Mouse (Mus musculus): ENCODE results near the gene Rreb1.

Rreb1 gene

DNA sequence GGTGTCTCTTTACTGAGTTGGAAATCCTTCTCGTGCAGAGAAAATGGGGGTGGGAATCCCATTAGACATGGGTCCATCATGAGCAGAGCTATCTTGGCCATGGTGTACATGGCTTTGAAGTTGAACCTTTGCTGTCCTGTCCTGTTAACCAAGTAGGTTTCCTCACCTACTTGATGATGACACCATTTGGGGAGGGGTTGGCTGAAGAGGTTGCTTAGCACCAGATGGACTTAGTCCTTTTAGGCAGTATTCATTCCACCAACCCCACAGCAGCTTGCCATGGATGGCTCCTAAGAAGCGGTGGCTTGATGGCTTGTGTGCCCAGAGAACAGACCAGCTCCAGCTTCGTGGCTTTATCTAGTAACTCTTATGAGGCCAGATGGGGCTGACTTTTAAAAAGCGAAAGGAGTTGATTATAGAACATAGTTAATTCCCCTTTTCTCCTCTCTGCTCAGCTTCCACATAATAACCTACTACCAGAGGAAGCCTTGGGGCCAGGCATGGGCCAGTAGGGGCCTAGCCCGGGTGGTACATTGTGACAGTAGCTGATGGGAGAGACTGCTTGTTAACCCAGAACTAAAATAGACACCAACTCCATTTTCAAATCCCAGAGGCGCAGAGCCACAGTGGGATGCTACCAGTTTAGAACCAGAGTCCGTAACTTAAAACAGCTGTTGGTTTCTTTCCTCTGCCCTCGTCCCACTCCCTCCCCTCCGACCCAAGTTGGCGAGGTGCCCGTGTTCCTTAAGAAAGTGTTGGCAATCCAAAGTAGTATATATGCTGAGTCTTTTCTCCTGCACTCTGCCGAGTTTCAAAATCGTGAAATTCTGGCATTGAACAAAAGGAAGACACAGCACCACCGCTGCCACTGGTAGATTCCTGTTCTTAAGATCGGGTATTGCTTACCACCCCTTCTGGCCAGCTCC is 140.4 kb downstream of the Rreb1 start:
- no peak for DNase-seq (ENCODE audit: low read depth)

DNA sequence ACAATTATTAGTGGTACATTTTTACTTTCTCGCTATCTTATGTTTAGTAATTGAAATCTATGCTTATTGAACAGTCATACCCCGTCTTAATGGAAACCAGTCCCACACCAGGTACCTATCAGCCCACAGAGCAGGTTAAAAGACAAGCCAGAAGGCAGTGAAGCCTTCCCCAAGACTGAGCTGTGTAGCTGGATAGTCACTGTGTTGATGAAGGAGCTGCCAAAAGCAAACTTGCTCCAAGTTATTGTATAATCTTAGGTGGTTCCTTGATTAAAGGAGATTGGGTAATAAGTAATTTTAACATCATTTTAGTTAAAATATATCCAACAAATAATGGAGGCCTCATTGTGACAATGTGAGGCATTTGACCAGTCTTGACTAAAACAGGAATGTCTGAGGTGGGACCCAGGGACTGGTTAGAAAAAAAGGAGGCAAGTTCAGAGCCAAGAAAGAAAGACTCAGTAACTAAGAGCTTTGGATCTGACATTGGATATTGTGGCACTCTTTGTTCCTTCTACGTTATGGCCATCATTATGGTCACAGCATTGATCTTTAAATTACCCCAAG is 141.6 kb downstream of the Rreb1 start:
- no peak for DNase-seq (ENCODE audit: low read depth)

DNA sequence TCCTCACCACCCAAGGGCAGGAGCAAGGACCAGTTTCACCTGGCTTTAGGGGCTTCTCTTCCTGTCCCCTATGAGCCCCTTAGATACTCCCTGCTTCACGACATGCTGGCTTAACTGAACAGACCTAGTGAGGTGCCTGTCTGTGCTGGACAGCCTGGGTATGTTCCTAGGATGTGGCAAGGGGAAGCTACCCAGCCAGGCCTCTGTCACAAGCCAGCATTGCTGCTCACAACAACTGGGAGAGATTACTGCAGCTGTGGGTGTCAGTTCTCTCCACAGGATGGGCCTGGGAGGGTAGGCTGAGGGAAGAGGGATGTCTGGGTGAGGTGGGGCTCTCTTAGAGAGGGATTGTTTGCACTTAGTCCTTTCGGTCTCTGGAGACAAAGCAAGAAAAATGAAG is 142.5 kb downstream of the Rreb1 start:
- no peak for DNase-seq (ENCODE audit: low read depth)

DNA sequence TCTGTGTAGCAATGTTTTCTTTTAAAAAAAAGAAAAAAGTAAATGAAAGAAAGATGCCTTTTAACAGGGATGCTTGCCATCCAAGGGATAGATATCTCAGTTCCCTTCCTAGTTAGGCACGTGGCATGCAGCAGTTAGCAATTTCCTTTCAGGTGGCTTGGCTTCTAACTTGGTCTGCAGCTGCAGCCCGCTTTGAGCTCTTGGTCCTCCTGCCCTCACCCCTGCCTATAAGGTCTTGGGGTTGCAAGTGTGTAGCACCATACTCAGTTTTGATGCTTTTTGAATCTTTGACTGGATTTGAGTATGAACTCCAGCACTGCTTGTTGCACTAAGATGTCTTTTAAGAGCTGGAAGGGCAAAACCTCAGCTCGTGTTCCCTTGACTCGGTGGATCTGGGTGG is 144.9 kb downstream of the Rreb1 start:
- no peak for DNase-seq (ENCODE audit: low read depth)

DNA sequence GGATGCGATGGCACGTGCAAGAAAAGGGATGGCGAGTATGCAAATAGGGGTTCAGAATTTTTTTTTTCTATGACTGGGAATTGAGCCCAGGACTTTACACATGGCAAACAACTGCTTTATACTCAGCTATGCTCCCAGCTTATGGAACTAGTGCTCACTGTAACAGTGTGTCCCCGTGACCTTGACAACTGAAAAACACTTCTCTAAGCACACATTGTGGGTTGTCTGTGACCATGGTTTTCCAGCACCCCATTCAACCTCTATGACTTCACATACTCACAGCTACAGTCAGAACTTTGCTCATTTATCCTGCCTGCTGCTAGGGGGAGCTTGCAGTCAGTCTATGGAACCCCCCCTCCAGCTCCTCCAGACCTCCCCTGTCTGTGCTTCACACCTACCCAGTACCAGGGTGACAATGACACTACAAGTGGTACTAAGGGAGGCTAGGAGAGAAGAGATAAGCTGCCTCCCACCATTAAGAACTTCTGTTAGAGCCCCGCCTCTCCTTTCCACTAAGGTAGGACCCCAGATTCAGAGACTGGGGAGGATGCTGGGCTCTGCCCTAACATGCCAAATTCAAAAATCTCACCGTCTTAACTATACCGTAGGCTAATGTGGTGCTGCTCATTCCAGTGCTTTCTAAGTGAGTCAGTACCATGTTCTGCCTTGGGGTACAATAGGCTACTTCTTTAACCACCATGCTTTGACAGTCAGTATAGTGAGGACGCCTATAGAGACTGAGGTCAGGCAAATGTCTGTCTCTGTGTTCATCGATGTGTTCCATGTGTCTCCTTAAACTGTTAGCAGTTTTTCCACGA is 145.7 kb downstream of the Rreb1 start:
- no peak for DNase-seq (ENCODE audit: low read depth)

DNA sequence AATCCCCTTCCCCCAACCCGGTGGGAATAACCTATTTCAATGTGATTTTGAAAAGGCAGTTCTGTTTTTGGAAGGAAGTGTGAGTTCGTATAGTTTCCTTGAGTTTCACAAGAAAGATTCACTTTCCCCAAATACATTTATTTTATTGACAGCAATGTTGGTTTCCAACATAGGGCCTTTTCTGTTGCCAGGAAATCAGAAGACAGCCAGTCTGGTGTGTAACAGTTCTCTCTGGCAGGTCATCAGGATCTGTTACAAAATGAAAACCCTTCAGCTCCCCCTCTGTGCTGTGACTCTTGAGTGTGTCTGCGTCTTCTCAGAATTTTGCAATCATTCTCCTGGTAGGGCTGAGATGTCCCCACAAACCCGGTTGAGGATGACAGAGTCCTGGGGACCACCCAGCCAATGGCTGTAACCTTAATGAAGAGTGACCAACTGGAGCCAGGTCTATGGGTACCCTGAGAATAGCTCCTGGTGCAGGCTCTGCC is 146.3 kb downstream of the Rreb1 start:
- no peak for DNase-seq (ENCODE audit: low read depth)

DNA sequence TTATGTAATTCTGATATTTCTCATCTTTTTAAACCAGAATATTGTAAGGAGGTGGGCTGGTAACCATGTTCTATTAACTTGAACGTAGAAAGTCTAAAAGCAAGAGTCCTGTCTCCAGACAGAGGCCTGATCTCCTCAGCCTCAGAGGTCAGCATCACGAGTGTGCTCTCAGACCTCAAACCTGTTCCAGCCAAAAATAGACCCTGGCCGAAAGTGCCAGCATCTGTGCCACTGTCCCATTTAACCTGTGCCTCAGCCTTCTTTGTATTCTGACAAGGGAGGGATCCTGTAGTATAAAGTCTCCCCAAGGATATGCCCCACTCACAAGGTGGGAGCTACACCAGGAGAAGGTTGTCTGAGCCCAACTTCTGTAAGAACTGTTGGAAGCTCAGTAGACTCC is 148.2 kb downstream of the Rreb1 start:
- no peak for DNase-seq (ENCODE audit: low read depth)

DNA sequence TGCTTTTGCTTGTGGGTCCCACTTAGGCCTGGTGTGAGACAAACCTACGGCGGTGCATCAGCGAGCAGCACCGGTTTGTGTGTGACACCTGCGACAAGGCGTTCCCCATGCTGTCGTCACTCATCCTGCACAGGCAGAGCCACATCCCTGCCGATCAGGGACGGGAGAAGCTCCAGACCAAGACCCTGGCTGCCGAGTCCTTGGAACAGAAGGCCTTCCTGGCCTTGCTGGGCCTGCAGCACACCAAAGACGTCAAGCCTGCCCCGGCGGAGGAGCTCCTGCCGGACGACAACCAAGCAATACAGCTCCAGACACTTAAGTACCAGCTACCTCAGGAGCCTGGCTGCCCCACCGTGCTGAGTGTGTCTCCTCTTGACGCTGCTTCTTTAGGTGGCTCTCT is 151.3 kb downstream of the Rreb1 start:
- DNase-seq (ENCODE audit: low read depth) = no peak

DNA sequence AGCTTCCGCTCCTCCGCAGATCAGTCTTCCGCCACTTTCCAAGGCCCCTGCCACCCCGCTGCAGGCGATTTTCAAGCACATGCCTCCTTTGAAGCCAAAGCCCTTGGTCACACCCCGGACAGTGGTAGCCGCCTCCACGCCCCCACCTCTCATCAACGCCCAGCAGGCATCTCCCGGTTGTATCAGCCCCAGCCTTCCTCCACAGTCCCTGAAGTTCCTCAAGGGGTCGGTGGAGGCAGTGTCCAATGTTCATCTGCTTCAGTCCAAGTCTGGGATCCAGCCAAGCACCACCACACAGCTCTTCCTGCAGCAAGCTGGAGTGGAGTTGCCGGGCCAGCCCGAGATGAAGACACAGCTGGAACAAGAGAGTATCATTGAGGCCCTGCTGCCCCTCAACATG is 151.9 kb downstream of the Rreb1 start:
- no peak for DNase-seq (ENCODE audit: low read depth)

DNA sequence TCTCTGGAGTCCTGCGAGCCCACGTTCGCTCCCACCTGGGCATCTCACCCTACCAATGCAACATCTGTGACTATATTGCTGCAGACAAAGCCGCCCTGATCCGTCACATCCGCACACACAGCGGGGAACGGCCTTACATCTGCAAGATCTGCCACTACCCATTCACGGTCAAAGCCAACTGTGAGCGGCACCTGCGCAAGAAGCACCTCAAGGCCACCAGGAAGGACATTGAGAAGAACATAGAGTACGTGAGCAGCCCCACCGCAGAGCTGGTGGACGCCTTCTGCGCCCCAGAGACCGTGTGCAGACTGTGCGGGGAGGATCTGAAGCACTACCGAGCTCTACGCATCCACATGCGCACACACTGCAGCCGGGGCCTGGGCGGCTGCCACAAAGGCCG is 152.4 kb downstream of the Rreb1 start:
- DNase-seq (ENCODE audit: low read depth) = no peak

DNA sequence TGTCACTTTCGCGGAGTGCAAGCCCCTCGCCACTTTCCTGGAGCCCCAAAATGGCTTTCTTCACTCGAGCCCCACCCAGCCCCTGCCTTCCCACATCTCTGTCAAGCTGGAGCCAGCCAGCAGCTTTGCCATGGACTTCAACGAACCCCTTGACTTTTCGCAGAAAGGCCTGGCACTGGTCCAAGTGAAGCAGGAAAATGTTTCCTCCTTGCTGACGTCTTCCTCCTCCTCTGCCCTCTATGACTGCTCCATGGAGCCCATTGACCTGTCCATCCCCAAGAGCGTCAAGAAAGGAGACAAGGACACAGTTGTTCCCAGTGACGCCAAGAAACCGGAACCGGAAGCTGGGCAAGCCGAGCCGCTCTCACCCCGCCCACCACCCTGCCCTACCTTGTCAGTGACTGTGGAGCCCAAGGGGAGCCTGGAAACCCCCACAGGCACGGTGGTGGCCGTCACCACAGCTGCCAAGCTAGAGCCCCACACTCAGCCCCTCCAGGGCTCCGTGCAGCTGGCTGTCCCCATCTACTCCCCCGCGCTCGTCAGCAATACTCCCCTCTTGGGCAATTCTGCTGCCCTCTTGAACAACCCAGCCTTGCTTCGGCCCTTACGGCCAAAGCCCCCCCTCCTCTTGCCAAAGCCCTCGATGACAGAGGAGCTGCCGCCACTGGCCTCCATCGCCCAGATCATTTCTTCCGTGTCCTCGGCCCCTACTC is 153.2 kb downstream of the Rreb1 start:
- DNase-seq (ENCODE audit: low read depth) = no peak

DNA sequence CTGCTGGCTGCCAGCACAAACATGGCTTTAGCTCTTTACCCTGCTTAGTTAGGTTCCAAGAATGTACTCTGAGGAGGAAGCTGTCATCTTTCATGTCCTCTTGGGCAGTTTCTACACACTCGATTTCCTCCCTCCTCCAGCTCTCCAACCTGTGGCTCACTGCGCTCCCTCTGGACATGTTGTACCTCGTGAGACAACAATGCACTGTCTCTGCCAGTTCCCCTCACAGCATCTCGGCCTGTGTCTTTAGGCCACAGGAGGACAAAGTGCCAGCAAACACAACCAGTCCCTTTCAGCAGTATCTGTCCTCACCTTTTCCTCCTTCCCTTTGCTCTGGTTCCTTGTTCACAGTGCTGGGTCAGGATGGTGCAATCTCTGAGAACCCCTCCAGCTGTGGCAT is 155.9 kb downstream of the Rreb1 start:
- DNase-seq (ENCODE audit: low read depth) = no peak

DNA sequence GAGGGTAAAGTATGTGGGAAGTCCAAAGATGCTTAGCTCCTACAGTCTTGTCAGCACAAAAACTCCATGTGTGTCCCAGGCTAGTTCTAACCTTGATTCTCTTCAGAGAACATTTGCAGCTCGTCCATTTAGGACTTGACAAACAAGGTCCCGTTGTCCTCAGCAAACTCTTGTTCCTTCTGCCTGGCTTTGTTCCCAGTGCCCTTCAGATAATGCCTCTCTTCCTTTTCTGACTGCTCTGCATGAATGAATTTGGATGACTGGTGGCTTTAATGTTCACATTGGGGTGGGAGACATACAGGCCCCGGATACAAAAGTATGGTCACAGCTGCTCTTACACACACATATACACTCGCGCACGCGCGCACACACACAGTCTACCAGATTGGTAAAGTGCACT is 156.7 kb downstream of the Rreb1 start:
- DNase-seq (ENCODE audit: low read depth) = no peak

DNA sequence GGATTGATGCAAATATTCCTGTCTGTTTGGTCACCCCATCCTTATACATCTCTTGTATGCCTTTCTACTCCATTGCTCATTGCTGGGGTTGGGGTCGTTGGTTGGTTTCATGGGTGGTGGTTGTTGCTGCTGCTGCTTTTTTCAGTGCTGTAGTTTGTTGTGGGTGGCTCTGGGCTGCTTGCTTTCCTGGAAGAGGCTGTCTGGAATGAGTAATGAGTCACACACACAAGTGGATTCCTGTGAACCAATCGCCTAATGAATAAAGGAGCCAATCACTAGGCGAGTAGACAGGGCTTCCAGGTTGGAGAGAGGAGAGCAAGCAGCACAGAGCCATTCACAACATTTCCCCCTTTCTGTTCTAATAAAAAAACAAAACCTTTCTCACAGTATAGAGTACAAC is 158.2 kb downstream of the Rreb1 start:
- DNase-seq (ENCODE audit: low read depth) = no peak

DNA sequence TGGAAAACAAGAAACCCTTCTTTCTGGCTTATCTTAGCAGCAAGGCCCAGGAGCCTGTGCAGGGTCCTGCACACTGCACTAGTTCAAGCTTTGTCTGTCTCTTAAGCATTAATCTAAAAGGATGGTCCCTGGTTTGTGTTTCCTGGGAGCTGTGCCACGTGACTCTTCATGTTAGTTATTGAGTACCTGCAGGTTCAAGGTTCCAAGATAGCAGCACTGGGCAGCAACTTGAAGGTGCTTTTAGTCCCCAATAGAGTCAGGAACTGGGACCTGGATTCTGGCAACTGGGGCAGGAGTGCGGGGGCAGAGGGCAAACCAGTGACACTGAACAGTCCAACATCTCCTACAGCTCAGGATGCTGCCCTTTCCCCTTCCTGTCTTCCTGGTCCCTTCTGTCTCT is 162.0 kb downstream of the Rreb1 start:
- no peak for DNase-seq (ENCODE audit: low read depth)

DNA sequence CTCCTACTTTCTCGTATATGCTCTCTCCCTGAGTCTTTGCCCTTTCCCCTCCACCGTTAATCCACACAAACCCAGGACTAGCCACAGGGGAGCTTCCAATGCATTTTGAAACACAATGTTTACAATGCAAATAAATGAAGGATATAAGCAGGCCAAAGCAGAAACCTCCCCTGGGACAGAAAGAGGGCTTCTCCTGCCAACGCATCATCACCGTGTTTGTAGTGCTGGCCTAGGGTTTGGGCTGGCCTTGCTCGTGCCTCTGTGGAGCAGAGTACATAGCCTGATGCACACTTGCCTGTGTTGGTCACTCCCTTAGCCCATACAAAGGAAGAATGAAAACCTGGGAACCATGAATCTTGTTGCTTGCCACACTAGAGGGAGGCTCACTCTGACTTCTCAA is 162.4 kb downstream of the Rreb1 start:
- no peak for DNase-seq (ENCODE audit: low read depth)

DNA sequence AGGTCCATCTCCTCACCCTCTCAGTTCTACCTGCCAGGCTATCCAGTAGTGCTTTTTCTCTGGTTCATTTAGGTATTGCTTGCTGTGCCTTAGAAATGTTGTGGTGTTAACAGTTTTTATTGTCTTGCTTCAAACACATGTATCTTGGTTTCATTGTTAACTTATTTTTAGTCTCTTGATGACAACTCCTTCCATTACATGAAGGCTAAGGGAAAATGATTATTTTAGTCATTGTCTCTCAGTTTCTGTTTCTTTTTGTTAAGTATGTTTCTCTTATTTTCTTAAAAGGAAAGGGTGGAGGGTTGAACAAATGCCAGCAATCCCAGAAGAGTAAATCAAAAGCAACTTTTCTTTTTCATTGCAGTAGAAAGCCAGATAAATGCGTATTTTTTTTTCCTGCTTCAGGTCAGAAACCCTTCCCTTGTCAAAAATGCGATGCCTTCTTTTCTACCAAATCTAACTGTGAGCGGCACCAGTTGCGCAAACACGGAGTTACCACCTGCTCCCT is 163.0 kb downstream of the Rreb1 start:
- DNase-seq (ENCODE audit: low read depth) = no peak

DNA sequence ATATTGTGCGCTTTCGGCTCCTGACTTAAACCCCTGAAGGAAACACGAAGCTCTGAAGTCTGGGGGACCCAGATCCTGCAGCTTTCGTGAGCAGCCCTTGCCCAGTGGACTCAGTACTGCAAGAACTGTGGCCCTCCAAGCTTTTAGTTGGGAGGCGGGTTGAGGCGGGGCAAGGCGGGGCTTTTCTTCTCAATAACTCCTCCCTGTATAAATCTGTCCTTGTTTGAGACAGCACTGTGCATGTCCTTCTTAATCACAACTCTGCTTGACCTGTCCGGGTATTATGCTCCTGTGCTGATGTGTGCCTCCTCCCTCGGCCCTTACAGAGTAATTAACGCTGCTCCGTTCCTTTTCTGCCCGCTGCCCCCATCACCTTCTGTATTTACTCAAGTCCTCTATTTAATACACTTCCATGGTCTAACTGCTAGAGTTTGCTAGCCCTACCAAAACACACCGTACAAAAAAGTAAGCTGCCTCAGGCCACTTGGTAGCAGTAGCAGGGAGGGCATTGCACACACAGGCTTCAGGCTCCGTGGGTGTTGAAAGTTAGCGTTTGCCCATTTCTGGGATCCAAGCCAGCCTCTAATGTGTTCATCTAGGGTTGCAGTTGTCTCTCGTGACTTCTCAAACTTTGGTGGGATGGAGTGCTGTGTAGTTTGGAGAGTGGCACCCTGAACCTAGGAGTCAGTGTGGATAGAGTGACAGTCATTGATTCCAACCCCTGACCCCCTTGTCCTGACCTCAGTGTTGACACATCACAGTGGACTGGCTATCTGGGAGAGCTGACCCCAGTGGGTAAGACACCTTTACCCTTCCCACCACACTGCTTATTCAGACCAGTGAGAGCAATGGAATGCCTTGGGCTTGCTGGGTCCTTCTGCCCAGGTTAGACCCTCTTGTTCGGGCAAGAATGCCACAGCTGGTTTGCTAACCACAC is 164.0 kb downstream of the Rreb1 start:
- DNase-seq (ENCODE audit: low read depth) = no peak

DNA sequence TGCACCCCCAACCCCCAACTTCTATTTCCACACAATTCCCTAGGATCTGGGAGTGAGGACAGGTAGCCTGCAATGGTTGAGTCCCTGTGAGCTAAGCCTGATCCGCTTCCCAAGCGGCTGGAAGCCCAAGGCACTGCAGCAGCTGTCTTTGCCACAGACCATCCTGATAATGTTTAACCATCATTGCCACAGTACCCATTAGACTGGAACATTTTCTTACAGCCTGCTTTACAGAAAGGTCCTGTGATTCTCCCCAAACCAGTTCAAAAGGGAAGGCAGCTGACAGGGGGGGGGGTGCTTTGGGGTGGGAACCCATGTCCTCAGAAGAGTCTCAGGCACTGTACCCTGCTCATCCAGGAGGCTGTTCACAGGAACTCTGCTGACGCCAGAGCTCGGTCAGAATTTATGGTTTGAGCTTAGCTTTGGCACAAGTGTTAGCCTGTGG is 164.7 kb downstream of the Rreb1 start:
- no peak for DNase-seq (ENCODE audit: low read depth)

DNA sequence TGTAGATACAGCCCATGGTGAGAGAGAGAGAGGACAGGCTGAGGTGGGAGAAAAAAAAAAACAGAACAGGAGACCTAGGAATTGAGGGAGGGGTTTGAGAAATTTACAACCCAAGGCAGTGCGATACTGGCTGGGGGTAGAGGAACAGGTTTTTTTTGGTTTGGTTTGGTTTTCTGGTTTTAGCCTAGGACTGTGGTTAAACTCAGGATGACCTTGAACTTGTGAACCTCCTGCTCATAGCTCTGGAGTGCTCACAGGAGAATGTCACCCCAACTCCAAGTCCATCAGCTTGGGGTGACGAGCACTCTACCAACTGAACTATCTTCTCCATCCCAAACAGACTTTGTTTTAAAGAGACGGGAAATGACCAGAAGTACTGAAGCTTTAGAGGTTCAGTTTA is 165.3 kb downstream of the Rreb1 start:
- DNase-seq (ENCODE audit: low read depth) = no peak

DNA sequence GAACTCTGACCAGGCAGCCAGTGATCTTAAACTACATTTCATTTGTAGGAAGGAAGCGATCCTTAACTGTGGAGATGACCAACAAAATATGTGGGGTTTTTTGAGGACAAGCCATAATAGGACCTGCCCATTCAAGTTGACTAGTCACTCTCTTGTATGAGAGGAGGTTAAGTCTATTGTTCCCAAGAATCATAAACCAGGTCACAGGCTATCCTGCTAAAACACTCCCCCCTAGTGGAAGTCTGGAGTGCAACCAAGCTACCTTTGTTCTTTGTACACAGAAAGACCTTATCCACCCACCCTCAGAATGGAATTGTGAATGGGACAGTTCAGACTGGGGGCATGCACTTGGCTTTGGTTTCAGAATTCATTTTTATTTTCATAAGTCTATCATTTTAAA is 166.1 kb downstream of the Rreb1 start:
- DNase-seq (ENCODE audit: low read depth) = no peak

Measured in fibroblast of lung, adult 2 months (primary cell).